Comparison of ENCODE assay signal across 8 mouse cellular contexts in genomic region chr17:45737078-45737601, GRCm38 (mm10). TPM values are rescaled to one million over a fixed set of nuclear protein-coding genes. Genes with fewer than 3 reads are reported as not detected.
DNase-seq lines count a peak whose midpoint lies in the region; ATAC-seq and TF ChIP-seq lines count a peak whose summit lies in the region.

No protein-coding gene starts in this region.

- no peak for TF ChIP-seq EP300 in liver, embryonic 14.5 days (IDR thresholded peaks at IDR 0.05; ENCODE audit: low read depth)

- ATAC-seq in CD4-positive, CD25-positive, alpha-beta regulatory T cell, adult 4 months = peak; percentile 13
- ATAC-seq in forebrain, embryonic 16.5 days = peak; percentile 5; the same call in 1 of the 2 replicates
- ATAC-seq in liver, embryonic 14.5 days (ENCODE audit: insufficient read depth) = peak; percentile 74

- H3K4me2 ChIP-seq in forebrain, embryonic 16.5 days (ENCODE audit: low read length) = peak overlapping the region; percentile 64
- H3K4me2 ChIP-seq in liver, embryonic 14.5 days (ENCODE audit: low read depth) = peak overlapping the region; percentile 70

- no peak for TF ChIP-seq POLR2A in small intestine, adult 2 months (IDR thresholded peaks at IDR 0.05; ENCODE audit: low read depth, low read length)

- peak overlapping the region; percentile 85 for H3K27ac ChIP-seq in forebrain, embryonic 16.5 days (ENCODE audit: low read length)
- peak overlapping the region; percentile 17 for H3K27ac ChIP-seq in liver, embryonic 14.5 days
- H3K27ac ChIP-seq in small intestine, adult 2 months (ENCODE audit: insufficient read depth, low read depth, low read length) = no peak overlapping the region

- TF ChIP-seq CTCF in liver, embryonic 14.5 days (IDR thresholded peaks at IDR 0.05; ENCODE audit: low read depth) = no peak
- TF ChIP-seq CTCF in small intestine, adult 2 months (IDR thresholded peaks at IDR 0.05; ENCODE audit: extremely low read depth, insufficient read length, insufficient replicate concordance, low read depth, low read length) = no peak

- WGBS in forebrain, embryonic 16.5 days = 12% methylated on average over 10 of the region's 10 CpGs
- WGBS in liver, embryonic 14.5 days (ENCODE audit: insufficient replicate concordance) = 9% methylated on average over 10 of the region's 10 CpGs
- WGBS in small intestine, adult 2 months = 12% methylated on average over 10 of the region's 10 CpGs

- no peaks in the 10 kb centered on the region for H3K27me3 ChIP-seq in forebrain, embryonic 16.5 days (replicated peaks; ENCODE audit: control insufficient read depth, insufficient read depth, low read length)
- peaks cover 11% of the 10 kb centered on the region for H3K27me3 ChIP-seq in liver, embryonic 14.5 days (ENCODE audit: control insufficient read depth, insufficient read depth, low read length)
- no peaks in the 10 kb centered on the region; the same call in 1 of the 2 replicates for H3K27me3 ChIP-seq in small intestine, adult 2 months (ENCODE audit: control insufficient read depth, insufficient read depth, low read length)

- H3K9me3 ChIP-seq in forebrain, embryonic 16.5 days (ENCODE audit: control insufficient read depth, low read length) = no peaks in the 10 kb centered on the region
- H3K9me3 ChIP-seq in liver, embryonic 14.5 days (ENCODE audit: control insufficient read depth, low read length) = no peaks in the 10 kb centered on the region

- H3K4me3 ChIP-seq in forebrain, embryonic 16.5 days (replicated peaks; ENCODE audit: low read length) = peak overlapping the region; percentile 56
- H3K4me3 ChIP-seq in liver, embryonic 14.5 days (ENCODE audit: insufficient read depth in 1 of 2, low read depth in 2 of 2, low read length in 2 of 2) = peak overlapping the region; percentile 64 to 72
- peak overlapping the region; percentile 50 for H3K4me3 ChIP-seq in small intestine, adult 2 months (ENCODE audit: low read depth, low read length)

- H3K36me3 ChIP-seq in forebrain, embryonic 16.5 days (ENCODE audit: control insufficient read depth, insufficient read depth) = no peaks in the 10 kb centered on the region
- no peaks in the 10 kb centered on the region for H3K36me3 ChIP-seq in liver, embryonic 14.5 days (replicated peaks; ENCODE audit: control insufficient read depth, insufficient read depth, low read depth)
- H3K36me3 ChIP-seq in small intestine, adult 2 months (ENCODE audit: control insufficient read depth, insufficient read depth, low read length) = no peaks in the 10 kb centered on the region

- H3K4me1 ChIP-seq in forebrain, embryonic 16.5 days (replicated peaks; ENCODE audit: control insufficient read depth, insufficient read depth, low read length) = peaks cover 38% of the 10 kb centered on the region
- H3K4me1 ChIP-seq in liver, embryonic 14.5 days (replicated peaks; ENCODE audit: control insufficient read depth in 2 of 2, insufficient read depth in 2 of 2, low read length in 1 of 2) = peaks cover 21 to 34% of the 10 kb centered on the region in 2 experiments
- H3K4me1 ChIP-seq in small intestine, adult 2 months (ENCODE audit: control insufficient read depth, insufficient read depth, insufficient read length, low read length) = peaks cover 18% of the 10 kb centered on the region

- peak; percentile 67 for DNase-seq in cerebellum, adult 9-11 months
- DNase-seq in cerebellum, postnatal 14 days = no peak
- DNase-seq in liver, embryonic 14.5 days (ENCODE audit: low read depth in 3 of 3, low spot score in 3 of 3) = no peak
- DNase-seq in layer of hippocampus, postnatal 10 days (ENCODE audit: low spot score in 2 of 2) = no peak
- no peak for DNase-seq in retina, embryonic 14.5 days (ENCODE audit: low spot score)

- H3K9ac ChIP-seq in forebrain, embryonic 16.5 days (replicated peaks; ENCODE audit: low read depth, low read length) = peak overlapping the region; percentile 80
- peak overlapping the region; percentile 48 for H3K9ac ChIP-seq in liver, embryonic 14.5 days (replicated peaks)

RNA-seq across cellular contexts. Expression of gene 1600014C23Rik, which starts 3.5 kb away (rescaled TPM):
- polyA plus RNA-seq in CD4-positive, CD25-positive, alpha-beta regulatory T cell, adult 4 months (2017; shearing (Covaris generic)) = not detected
- polyA plus RNA-seq in forebrain, embryonic 16.5 days (2015; fragmentation: Nextera tagmentation; extraction: Ambion mirVana) = 0.46 TPM in 1 of 2 replicates, not detected in the other
- polyA plus RNA-seq in liver, embryonic 14.5 days (2012; rRNA removed) = not detected in 2 replicates
- not detected in 2 replicates for polyA plus RNA-seq in liver, embryonic 14.5 days (2014; fragmentation: Nextera tagmentation; extraction: Ambion mirVana)
- not detected in 2 replicates for polyA plus RNA-seq in small intestine, adult 2 months (2012; rRNA removed)
- total RNA-seq in layer of hippocampus, postnatal 10 days (2021) = not detected

RNA-seq across cellular contexts. Expression of gene Tmem63b, which starts 50.4 kb away (rescaled TPM):
- 1 to 10 TPM; 3.8 to 4.8 TPM for polyA plus RNA-seq in CD4-positive, CD25-positive, alpha-beta regulatory T cell, adult 4 months (2017; shearing (Covaris generic))
- polyA plus RNA-seq in forebrain, embryonic 16.5 days (2015; fragmentation: Nextera tagmentation; extraction: Ambion mirVana) = 126 and 140 TPM in 2 replicates
- 10.4 and 11.0 TPM in 2 replicates for polyA plus RNA-seq in liver, embryonic 14.5 days (2012; rRNA removed)
- polyA plus RNA-seq in liver, embryonic 14.5 days (2014; fragmentation: Nextera tagmentation; extraction: Ambion mirVana) = 4.1 and 5.4 TPM in 2 replicates
- 42.6 and 65.0 TPM in 2 replicates for polyA plus RNA-seq in small intestine, adult 2 months (2012; rRNA removed)
- total RNA-seq in layer of hippocampus, postnatal 10 days (2021) = 100 to 1,000 TPM; 223 to 234 TPM

RNA-seq across cellular contexts. Expression of gene Mrpl14, which starts 51.0 kb away (rescaled TPM):
- 10 to 100 TPM; 91.5 to 92.9 TPM for polyA plus RNA-seq in CD4-positive, CD25-positive, alpha-beta regulatory T cell, adult 4 months (2017; shearing (Covaris generic))
- polyA plus RNA-seq in forebrain, embryonic 16.5 days (2015; fragmentation: Nextera tagmentation; extraction: Ambion mirVana) = 93.4 and 112 TPM in 2 replicates
- 60.8 and 82.6 TPM in 2 replicates for polyA plus RNA-seq in liver, embryonic 14.5 days (2012; rRNA removed)
- polyA plus RNA-seq in liver, embryonic 14.5 days (2014; fragmentation: Nextera tagmentation; extraction: Ambion mirVana) = 142 and 148 TPM in 2 replicates
- polyA plus RNA-seq in small intestine, adult 2 months (2012; rRNA removed) = 105 and 161 TPM in 2 replicates
- total RNA-seq in layer of hippocampus, postnatal 10 days (2021) = 10 to 100 TPM; 37.3 to 42.5 TPM

Comparison
In these comparisons a context has a peak if more than half of its experiments do, and no peak if none do; other contexts are left out.
1. ATAC-seq: peak in every context shown above with its lines; median percentile 74 in liver, embryonic 14.5 days; 13 in CD4-positive, CD25-positive, alpha-beta regulatory T cell, adult 4 months; 5 in forebrain, embryonic 16.5 days.